Mouse (Mus musculus) heart, adult 18-20 months (tissue): ENCODE measurements around the gene Dda1. TPM values are rescaled to one million over a fixed set of nuclear protein-coding genes. Genes with fewer than 3 reads are reported as not detected.
"Not testable (repeated sequence)": the region's sequence is repeated elsewhere in the genome, so short reads cannot be mapped to it uniquely, and the experiment has no call there.

Experiments
- DNase-seq, 2 experiments: peaks; one replicate each; pipeline ENCODE4 v3.0.0; 2021 to 2022; ENCODE audit warnings: mixed read lengths in 1 of 2
- long read RNA-seq, 2 experiments: library from polyadenylated mRNA; stranded (forward); transcript quantifications; one replicate each; pipeline ENCODE4 v2.0.0; 2021
- total RNA-seq, 2 experiments: library from RNA; stranded (reverse); gene quantifications; 2 replicates each; pipeline ENCODE4 v1.2.3; 2021

Gene Dda1
- 10 to 100 TPM; 31.4 to 32.1 TPM for total RNA-seq
- long read RNA-seq, experiment 1, transcript Dda1-205 (5 exons, 1,929 nt): minor isoform, 13 of 86 reads
- long read RNA-seq, experiment 1, transcript Dda1-202 (5 exons, 1,933 nt): major isoform, 50 of 86 reads
- long read RNA-seq, experiment 1, transcript Dda1-204 (4 exons, 1,881 nt): minor isoform, 8 of 86 reads
- long read RNA-seq, experiment 1, partial matches to known transcripts: 4 of 86 reads
- long read RNA-seq, experiment 1, other reads (novel, unspliced or antisense): 7 of 86 reads
- long read RNA-seq, experiment 2, transcript Dda1-204 (4 exons, 1,881 nt): minor isoform, 5 of 36 reads
- long read RNA-seq, experiment 2, transcript Dda1-202 (5 exons, 1,933 nt): major isoform, 23 of 36 reads
- long read RNA-seq, experiment 2, partial matches to known transcripts: 0 of 36 reads
- long read RNA-seq, experiment 2, other reads (novel, unspliced or antisense): 6 of 36 reads

DNA sequence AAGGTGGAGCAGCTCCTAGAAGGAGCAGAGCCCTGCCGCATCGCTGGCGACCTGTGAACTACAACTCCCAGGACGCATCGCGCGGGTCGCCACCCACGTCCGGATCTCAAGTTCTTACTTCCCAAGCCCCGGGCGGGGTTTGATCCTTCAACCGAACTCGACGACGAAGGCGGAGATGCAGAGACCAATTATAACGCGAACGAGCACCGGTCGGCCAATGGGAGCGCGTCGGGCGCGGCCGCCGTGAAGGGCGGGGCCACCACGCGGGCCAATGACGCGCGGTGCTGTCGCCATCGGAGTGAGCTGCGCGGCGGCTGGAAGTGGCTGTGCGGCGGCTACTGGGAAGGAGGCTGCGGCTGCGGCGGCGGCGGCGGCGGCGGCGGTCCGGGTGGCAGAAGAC, at the start of gene Dda1:
Gene Dda1 (plus strand): TSS at position 284 of the 400 bp plus-strand sequence.
- DNase-seq: peak; percentile 97 to 99

DNA sequence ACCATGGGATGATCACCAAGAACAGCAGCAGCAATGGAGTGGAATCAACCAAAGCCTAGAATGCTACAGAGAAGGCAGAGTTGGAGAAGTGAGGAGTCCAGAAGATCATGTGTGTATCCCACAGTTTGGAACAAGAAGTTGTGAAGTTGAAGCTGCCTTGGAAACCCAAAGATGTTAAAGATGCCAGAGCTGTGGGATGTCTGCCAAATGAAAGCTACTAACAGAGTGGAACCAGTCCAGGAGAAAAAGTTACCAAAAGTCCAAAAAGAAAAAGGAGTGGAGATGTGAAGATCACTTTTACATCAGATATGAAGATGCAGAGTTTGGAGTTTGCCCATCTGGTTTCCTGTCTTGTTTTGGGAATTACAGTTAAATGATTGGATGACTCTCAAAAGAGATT, 46.9 kb upstream of the Dda1 start:
- no peak for DNase-seq

- DNase-seq: not testable (repeated sequence)
These were observed 36.1 kb upstream of the Dda1 start for GRCm38 (mm10) chr8:71432935-71433334.

- no peak for DNase-seq
These were observed 32.0 kb upstream of the Dda1 start for GRCm38 (mm10) chr8:71437041-71437440.

DNA sequence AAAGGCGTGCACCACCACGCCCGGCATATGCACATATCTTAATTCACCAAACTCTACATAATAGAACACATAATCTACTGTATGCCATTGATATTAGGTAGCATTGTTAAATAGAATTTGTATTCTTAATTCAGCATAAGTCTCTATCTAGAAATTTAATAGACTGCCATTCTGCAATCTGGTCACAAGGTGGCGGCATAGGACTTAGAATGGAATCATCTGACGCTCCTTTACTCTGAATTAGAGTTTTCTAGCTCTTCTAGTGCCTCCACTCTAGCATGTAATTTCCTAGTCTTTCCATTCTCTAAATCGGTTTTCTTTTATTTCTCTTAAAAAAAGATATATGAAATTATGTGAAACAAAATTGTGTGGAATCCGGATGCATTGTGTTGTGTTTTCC, 27.6 kb upstream of the Dda1 start:
- DNase-seq: peak; percentile 45 to 82

- no peak for DNase-seq
These were observed 23.9 kb upstream of the Dda1 start for GRCm38 (mm10) chr8:71445096-71445495.

DNA sequence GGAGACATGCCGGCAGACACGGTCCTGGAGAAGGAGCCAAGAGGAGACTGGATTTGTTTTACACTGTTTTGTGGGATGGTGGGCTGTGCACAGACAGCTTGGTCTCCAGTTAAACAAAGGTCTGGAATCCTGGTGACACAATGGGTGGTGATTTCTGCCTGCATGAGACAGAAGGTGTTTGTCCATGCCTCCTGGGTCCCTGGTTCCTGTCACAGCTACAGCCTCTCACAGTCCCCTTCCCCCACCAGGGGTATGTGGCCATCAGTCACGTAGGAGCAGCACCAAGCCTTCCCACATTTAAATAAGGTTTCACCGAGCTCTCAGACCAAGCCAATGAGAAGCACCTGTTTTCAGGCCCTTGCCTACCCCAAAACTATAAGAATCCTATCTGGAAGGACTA, 17.7 kb upstream of the Dda1 start:
- DNase-seq: no peak

DNA sequence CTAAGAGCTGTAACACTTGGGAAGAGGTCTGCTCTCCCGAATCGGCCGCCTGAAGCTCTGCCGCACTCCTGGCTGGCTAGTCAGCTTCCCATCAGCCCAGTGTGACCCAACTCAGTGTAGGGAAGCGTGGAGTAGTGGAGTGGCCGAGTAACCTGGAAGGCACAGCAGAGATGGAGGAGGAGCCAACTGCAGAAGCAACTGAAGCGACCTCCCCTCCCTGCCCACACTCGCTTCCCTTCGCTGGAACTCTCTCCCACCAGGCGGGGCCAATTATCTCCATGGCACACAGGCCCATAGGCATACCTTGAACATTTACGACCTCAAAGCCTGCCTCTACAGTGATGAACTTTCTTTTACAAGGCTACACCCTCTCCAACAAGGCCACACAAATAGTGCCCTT, 17.2 kb upstream of the Dda1 start:
- DNase-seq: no peak

DNA sequence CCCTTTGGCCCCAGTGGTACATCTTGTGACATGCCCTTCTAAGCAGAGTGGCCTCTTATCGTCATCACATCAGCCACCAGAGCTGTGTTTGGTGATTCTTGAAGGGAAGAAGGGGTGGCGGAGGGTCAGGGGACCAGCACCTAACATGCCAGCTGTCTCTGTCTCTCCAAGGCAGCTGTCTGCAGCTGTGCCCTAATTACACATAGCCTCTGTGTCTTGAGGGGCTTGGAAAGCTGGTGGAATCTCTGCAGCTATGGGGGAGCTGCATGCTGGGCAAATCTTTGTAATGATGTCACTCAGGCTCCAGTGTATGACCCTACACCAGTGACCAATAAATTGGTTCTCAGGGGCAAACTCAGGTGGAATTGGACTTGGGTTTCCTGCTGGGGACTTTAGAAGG, 16.3 kb upstream of the Dda1 start:
- DNase-seq: no peak

- no peak for DNase-seq
These were observed 14.3 kb upstream of the Dda1 start for GRCm38 (mm10) chr8:71454668-71455067.

DNA sequence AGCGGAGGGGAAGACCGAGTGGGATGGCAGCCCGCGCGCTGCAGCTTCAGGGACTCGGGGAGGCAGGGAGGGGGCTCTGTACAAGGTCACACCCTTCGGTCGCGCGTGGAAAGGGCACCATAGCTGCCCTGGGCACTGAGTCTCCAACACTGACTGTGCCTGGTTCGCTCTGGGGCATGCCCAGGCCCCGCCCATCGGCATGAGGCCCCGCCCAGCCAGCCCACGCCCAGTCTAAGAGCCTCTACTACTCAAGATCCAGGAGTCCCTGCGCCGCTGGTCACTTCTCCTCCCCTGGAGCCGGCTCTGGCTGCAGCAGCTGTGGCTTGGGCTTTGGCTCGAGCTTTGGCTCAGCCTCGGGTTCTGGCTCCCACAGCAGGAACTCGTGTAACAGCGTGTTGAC, 12.1 kb upstream of the Dda1 start:
- no peak for DNase-seq

GRCm38 (mm10) chr8:71457659-71458270, 11.2 kb upstream of the Dda1 start:
- DNase-seq: no peak

DNA sequence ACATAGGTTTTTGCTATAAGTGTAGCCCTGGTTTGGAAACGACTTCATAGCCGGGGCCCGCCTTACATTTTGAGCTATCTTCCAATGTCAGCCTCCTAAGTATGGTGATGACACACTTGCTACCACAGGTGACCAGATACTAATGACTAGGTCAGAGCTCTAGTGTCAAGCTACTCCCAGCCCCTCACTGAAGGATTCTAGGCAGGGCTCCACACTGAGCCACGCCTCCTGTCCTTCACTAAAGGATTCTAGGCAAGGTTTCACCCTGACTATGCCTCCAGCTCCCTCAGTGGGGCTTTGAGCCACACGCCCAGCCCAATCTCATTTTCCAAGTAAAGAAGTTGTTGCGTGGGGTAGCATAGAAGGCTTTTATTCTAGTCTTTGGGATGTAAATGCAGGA, 8.3 kb upstream of the Dda1 start:
- no peak for DNase-seq

DNA sequence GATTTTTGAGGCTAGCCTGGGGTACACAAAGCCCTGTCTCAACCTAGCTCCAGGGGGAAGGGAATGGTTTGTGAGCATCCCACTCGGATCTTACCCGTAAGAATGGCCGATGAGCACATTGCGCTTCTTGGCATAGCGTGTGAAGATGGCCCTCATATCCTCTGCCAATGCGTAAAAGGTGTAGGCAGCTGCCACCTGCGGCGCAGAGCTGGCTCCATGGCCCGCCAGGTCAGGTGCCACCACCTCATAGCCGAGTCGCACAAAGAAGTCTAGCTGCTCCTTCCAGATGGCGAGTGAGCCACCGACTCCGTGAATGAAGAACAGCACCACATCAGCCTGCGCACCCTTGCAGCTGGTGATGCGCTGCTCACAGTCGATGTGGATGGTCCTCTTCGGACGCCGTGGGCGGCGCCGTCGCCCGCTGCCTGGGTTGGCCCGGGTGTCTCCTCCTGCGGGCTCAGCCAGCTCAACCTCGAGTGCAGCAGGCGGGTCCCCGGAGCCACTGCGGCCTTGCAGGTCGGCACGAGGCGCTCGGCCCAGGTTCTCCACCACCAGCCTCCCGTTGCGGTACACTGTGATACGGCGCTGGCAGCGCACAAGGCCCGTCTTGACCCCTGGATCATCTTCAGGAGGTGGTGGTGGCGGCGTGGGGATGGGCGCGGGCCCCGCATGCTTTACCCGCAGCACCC, 7.7 kb upstream of the Dda1 start:
- no peak for DNase-seq

GRCm38 (mm10) chr8:71462191-71462590, 6.8 kb upstream of the Dda1 start:
- no peak for DNase-seq

DNA sequence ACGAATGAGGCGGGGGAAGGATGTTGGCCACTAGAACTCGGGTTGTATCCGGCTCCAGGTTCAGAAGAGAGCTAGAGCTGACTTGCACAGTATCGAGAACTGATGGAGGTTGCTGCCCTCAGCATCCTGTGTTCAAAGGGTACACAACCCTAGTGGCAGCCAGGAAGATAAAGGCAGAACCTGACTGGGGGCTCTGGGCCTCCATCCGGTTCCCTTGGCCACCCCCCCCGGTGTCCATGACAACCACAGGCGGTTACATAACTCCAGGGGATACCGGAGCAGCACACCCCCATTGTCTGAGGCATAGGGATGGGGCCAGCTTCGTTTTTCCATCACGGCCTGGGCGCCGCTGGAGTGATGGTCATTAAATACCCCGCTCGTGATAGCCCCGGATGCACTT, 6.2 kb upstream of the Dda1 start:
- DNase-seq: peak; percentile 60 to 61

- DNase-seq: peak; percentile 98 to 99
These were observed 5.6 kb upstream of the Dda1 start, which contains the start of gene Abhd8 for GRCm38 (mm10) chr8:71463188-71464033. Gene Abhd8 (minus strand): TSS chr8:71463655.

DNA sequence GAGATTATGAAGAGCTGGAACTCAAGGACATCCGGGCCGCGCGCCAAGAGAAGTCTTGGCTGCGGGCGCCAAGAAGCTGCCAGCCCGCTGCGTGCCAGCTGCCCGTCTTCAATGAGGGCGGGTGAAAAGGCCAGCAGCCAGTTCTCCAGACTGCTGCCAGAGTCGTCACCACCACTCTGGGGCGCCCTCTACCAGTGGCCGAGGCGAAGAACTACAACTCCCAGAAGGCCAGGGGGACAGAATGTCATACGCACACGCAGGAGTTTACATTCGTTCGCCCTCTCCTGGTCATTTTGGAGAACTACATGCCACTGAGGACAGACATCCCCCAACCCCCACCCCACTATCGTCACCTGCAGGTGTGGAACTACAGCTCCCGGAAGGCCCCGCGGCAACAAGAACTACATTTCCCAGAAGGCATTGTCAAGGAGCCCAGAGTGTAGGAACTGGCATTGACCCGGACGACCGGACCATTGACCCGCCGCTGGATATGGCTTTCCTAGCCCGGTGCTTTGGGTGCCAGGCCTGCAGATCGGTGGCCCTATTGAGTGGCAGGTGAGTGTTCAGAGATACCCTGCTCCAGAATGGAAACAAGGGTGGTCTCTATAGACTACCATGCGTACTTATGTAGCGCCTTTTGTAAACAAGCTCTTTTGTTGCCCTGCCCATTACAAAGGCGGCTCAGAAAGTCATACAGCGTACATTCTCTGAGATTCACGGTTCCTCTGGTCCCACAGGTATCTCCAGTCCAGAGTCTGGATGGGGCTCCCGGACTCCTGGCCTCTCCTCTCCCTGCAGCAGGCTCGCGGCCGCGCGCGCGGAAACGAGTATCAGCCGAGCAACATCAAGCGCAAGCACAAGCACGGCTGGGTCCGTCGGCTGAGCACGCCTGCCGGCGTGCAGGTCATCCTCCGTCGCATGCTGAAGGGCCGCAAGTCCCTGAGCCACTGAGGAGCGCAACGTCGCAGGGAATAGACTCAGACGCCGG, 4.2 kb upstream of the Dda1 start, which contains the start of gene Mrpl34:
Gene Mrpl34 (plus strand): TSS at position 447 of the 988 bp plus-strand sequence.
- DNase-seq: peak; percentile 99

DNA sequence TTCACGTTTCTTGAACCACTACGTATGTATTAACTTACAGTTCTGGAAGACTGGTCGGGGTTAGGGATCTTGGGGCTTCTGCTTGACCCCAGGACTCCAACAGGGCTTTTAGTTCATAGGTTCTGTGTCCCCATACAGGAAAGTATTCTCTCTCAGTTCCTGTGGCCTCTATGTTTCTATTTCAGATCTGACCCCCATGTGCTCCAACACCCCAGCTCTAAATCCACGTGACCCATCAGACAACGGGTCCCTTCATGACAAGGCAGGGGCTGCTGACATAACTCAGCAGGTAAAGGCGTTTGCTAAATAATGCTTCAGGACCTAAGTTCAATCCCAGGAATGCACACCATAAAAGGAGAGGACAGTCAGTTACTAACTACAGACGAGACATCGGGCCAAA, 3.3 kb upstream of the Dda1 start:
- DNase-seq: no peak

DNA sequence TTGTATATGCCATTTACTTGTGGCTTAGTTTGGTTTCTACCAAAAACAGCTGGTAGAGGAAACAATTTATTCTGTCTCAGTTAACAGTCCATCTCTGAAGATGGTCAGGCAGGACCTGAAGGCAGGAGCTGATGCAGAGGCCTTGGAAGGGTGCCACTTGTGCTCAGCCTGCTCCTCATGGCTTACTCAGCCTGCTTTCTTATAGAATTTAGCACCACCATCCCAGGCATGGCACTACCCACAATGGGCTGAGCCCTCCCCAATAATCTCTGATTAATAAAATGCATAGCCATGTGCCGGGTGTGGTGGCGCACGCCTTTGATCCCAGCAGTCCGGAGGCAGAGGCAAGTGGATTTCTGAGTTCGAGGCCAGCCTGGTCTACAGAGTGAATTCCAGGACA, 2.8 kb upstream of the Dda1 start:
- DNase-seq: no peak

DNA sequence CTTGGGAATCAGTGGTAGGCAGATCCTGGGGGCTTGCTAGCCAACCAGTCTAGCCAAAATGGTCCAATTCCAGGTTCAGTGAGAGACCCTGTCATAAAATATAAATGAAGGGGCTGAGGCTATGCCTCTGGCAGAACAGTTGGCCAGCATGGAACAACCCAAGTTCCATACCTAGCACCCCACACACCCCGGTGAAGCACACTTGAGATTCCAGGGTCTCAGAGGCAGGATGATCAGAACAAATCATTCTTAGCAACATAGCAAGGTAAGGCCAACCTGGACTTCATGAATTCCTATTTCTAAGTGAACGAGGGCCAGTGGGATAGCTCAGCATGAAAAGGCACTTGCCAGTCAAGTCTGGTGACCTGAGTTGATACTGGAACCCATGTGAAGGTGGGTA, 1.8 kb upstream of the Dda1 start:
- DNase-seq: no peak
